Mouse (Mus musculus) C2C12 (cell line): ENCODE data around the gene Oaf.

ENCODE experiments used
- CTCF ChIP-seq: IDR thresholded peaks from one replicate; pipeline ENCODE4 v1.5.1; 2011; ENCODE audit not compliant: control insufficient read depth, insufficient read depth, insufficient read length
- FOSL1 ChIP-seq: IDR thresholded peaks from one replicate; pipeline ENCODE4 v1.8.0; 2011; ENCODE audit warnings: mild to moderate bottlenecking, low read length; ENCODE audit not compliant: poor library complexity, insufficient read depth, severe bottlenecking
- MYOD1 ChIP-seq: IDR thresholded peaks from one replicate; pipeline ENCODE4 v1.6.1; 2011; ENCODE audit warnings: low read depth; ENCODE audit not compliant: control insufficient read depth, insufficient read length
- MYOG ChIP-seq: IDR thresholded peaks from one replicate; pipeline ENCODE4 v1.6.1; 2011; ENCODE audit not compliant: control insufficient read depth, insufficient read length; ENCODE audit errors: extremely low read depth

DNA sequence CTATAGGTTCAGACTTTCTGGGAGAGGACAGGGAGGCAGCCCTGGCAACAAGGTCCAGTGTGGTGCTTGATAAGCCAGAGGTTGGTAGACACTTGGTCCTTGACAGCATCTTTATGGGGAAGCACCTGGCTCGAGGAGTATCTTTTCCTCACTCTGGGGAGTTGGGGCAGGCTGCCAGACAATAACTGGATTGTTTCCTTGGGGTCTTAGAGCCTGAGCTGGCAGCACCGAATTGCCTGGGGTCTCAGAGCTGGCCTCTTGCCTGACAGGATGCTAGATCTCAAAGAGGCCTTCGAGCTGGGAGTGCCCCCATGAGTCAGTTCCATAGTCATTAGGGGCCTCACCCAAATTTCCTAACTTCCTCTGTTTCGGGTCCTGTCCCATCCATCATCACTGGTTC, 1.6 kb upstream of the Oaf start:
- TF ChIP-seq CTCF (no peak), FOSL1 (no peak), MYOG (no peak), MYOD1 (no peak)
